Mouse (Mus musculus) spleen, adult 2 months (tissue): Measurements from ENCODE around the gene Nup98.

Experiments used
- CTCF ChIP-seq: fragments of 200-500 bp; IDR thresholded peaks from 2 replicates; pipeline ENCODE4 v1.5.1; 2011; ENCODE audit warnings: mild to moderate bottlenecking, inconsistent platforms; ENCODE audit not compliant: insufficient read depth, insufficient read length, insufficient replicate concordance; ENCODE audit errors: extremely low read depth
- POLR2A ChIP-seq: fragments of 200-500 bp; IDR thresholded peaks from 2 replicates; pipeline ENCODE4 v1.6.1; 2011; ENCODE audit warnings: low read depth, low read length, inconsistent platforms

DNA sequence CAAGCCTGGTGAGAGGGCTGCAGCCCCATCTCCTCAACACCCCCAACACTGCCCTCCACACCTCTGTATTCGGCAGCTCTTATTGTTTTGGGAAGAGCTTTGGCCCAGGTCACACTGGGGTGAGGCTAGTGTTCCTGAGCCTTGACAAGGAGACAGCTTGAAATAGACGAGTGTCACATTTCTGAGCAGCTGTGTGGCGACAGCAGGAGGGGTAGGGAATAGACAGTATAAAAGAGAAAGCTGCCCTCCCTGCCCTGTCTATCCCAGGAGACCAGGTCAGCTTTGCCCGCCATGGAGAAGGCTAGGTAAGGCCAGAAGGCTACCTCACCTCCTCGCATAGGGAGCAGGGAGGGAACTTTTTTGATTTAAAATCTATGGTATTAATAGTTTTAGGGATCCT is 108.5 kb downstream of the Nup98 start, which contains the start of gene Art1:
- TF ChIP-seq CTCF (no peak), POLR2A (no peak)
